Mouse (Mus musculus) MEL (cell line): Measurements from ENCODE around the gene Prdx1. TPM values are rescaled to one million over a fixed set of nuclear protein-coding genes. Genes with fewer than 3 reads are reported as not detected.

Source experiments
- DNase-seq: peaks from one replicate; pipeline ENCODE4 v3.0.0; 2011; ENCODE audit warnings: low read depth, low spot score
- H3K27ac ChIP-seq: 2 replicates; pipeline ENCODE4 v1.5.1; 2012; ENCODE audit warnings: low read depth, mild to moderate bottlenecking, control low read depth, low read length, moderate library complexity; ENCODE audit not compliant: control insufficient read depth
- H3K27me3 ChIP-seq, 2 experiments: fragments of 150-350 bp in 1 of 2; sonication (generic) in 1 of 2; 2 replicates each; pipeline ENCODE4 v1.6.1; 2012; ENCODE audit warnings: low read length in 2 of 2, mild to moderate bottlenecking in 2 of 2, improper control_type of control experiment in 1 of 2, moderate library complexity in 1 of 2; ENCODE audit not compliant: insufficient read depth in 2 of 2, control insufficient read depth in 1 of 2
- H3K36me3 ChIP-seq, 2 experiments: 2 replicates each; pipeline ENCODE4 v1.6.1; 2012 to 2014; ENCODE audit warnings: low read length in 2 of 2, improper control_type of control experiment in 1 of 2, inconsistent platforms in 1 of 2, mild to moderate bottlenecking in 1 of 2; ENCODE audit not compliant: insufficient read depth in 2 of 2, control insufficient read depth in 1 of 2
- H3K4me1 ChIP-seq, 2 experiments: fragments of 150-350 bp in 1 of 2; sonication (generic) in 1 of 2; 2 replicates each; pipeline ENCODE4 v1.6.1; 2012; ENCODE audit warnings: low read length in 2 of 2, improper control_type of control experiment in 1 of 2, mild to moderate bottlenecking in 1 of 2; ENCODE audit not compliant: insufficient read depth in 2 of 2, control insufficient read depth in 1 of 2
- H3K4me3 ChIP-seq, 2 experiments: fragments of 150-350 bp in 1 of 2; sonication (generic) in 1 of 2; 2 replicates each; pipeline ENCODE4 v1.5.1; 2012; ENCODE audit warnings: low read depth in 2 of 2, low read length in 2 of 2, mild to moderate bottlenecking in 2 of 2, moderate library complexity in 2 of 2, control low read depth in 1 of 2, improper control_type of control experiment in 1 of 2; ENCODE audit not compliant: control insufficient read depth in 1 of 2, insufficient read depth in 1 of 2
- H3K79me2 ChIP-seq: 2 replicates; pipeline ENCODE4 v1.6.1; 2012; ENCODE audit warnings: mild to moderate bottlenecking, low read length, moderate library complexity; ENCODE audit not compliant: control insufficient read depth, poor library complexity, insufficient read depth
- H3K9ac ChIP-seq: 2 replicates; pipeline ENCODE4 v1.6.1; 2012; ENCODE audit warnings: low read depth, mild to moderate bottlenecking, control low read depth, low read length, moderate library complexity; ENCODE audit not compliant: control insufficient read depth, poor library complexity, severe bottlenecking
- H3K9me3 ChIP-seq: fragments of 150-350 bp; sonication (generic); replicated peaks from 2 replicates; pipeline ENCODE4 v1.6.1; 2012; ENCODE audit warnings: mild to moderate bottlenecking, low read length, improper control_type of control experiment, moderate library complexity; ENCODE audit not compliant: insufficient read depth
- CHD2 ChIP-seq: IDR thresholded peaks from 2 replicates; pipeline ENCODE4 v1.6.1; 2011; ENCODE audit warnings: low read length, improper control_type of control experiment
- CTCF ChIP-seq, 3 experiments: IDR thresholded peaks in 2 of 3; conservative IDR thresholded peaks in 1 of 3; 2 replicates each; pipeline ENCODE4 v1.5.1; 2011 to 2012; ENCODE audit warnings: low read length in 3 of 3, low read depth in 2 of 3, mild to moderate bottlenecking in 2 of 3, improper control_type of control experiment in 1 of 3, inconsistent platforms in 1 of 3, mixed read lengths in 1 of 3, moderate library complexity in 1 of 3; ENCODE audit not compliant: control insufficient read depth in 1 of 3, insufficient read depth in 1 of 3, poor library complexity in 1 of 3, severe bottlenecking in 1 of 3
- E2F4 ChIP-seq: IDR thresholded peaks from 2 replicates; pipeline ENCODE4 v1.6.1; 2011; ENCODE audit warnings: low read depth, low read length, improper control_type of control experiment, borderline replicate concordance
- ELF1 ChIP-seq: IDR thresholded peaks from 2 replicates; pipeline ENCODE4 v1.6.1; 2014; ENCODE audit warnings: low read depth, mild to moderate bottlenecking, inconsistent platforms, low read length, improper control_type of control experiment, moderate library complexity
- GABPA ChIP-seq: IDR thresholded peaks from 2 replicates; pipeline ENCODE4 v1.6.1; 2012; ENCODE audit warnings: low read depth, mild to moderate bottlenecking, inconsistent platforms, low read length, improper control_type of control experiment, moderate library complexity
- GATA1 ChIP-seq: IDR thresholded peaks from 2 replicates; pipeline ENCODE4 v1.6.1; 2011; ENCODE audit warnings: low read depth, low read length, improper control_type of control experiment
- HCFC1 ChIP-seq: IDR thresholded peaks from 2 replicates; pipeline ENCODE4 v1.6.1; 2012; ENCODE audit warnings: low read depth, mild to moderate bottlenecking, inconsistent platforms, low read length, improper control_type of control experiment, moderate library complexity
- JUND ChIP-seq: IDR thresholded peaks from 2 replicates; pipeline ENCODE4 v1.6.1; 2011; ENCODE audit warnings: low read depth, mild to moderate bottlenecking, improper control_type of control experiment, low read length
- KAT2A ChIP-seq: conservative IDR thresholded peaks from 2 replicates; pipeline ENCODE4 v1.6.1; 2012; ENCODE audit warnings: low read depth, low read length, improper control_type of control experiment, inconsistent platforms
- MAX ChIP-seq: IDR thresholded peaks from 2 replicates; pipeline ENCODE4 v1.6.1; 2011; ENCODE audit warnings: low read length, improper control_type of control experiment
- MAZ ChIP-seq: IDR thresholded peaks from 2 replicates; pipeline ENCODE4 v1.6.1; 2012; ENCODE audit warnings: low read depth, mild to moderate bottlenecking, inconsistent platforms, low read length, improper control_type of control experiment
- MEF2A ChIP-seq: IDR thresholded peaks from 2 replicates; pipeline ENCODE4 v1.6.1; 2014; ENCODE audit warnings: low read depth, mild to moderate bottlenecking, inconsistent platforms, low read length, improper control_type of control experiment; ENCODE audit not compliant: poor library complexity, insufficient replicate concordance, severe bottlenecking; ENCODE audit errors: extremely low read depth
- NELFE ChIP-seq: IDR thresholded peaks from 2 replicates; pipeline ENCODE4 v1.6.1; 2011; ENCODE audit warnings: low read depth, low read length, improper control_type of control experiment
- NRF1 ChIP-seq: IDR thresholded peaks from 2 replicates; pipeline ENCODE4 v1.6.1; 2014; ENCODE audit warnings: low read depth, mild to moderate bottlenecking, inconsistent platforms, low read length, improper control_type of control experiment, moderate library complexity; ENCODE audit not compliant: poor library complexity, insufficient read depth, severe bottlenecking
- POLR2AphosphoS5 ChIP-seq: IDR thresholded peaks from 2 replicates; pipeline ENCODE4 v1.6.1; 2012; ENCODE audit warnings: low read depth, borderline replicate concordance, mild to moderate bottlenecking, inconsistent platforms, low read length, moderate library complexity, mixed read lengths
- SIN3A ChIP-seq: IDR thresholded peaks from 2 replicates; pipeline ENCODE4 v1.6.1; 2012; ENCODE audit warnings: low read length, improper control_type of control experiment, inconsistent platforms
- TBP ChIP-seq: IDR thresholded peaks from 2 replicates; pipeline ENCODE4 v1.8.0; 2011; ENCODE audit warnings: low read depth, low read length, improper control_type of control experiment
- TCF12 ChIP-seq: IDR thresholded peaks from 2 replicates; pipeline ENCODE4 v1.6.1; 2014; ENCODE audit warnings: low read depth, mild to moderate bottlenecking, inconsistent platforms, low read length, improper control_type of control experiment, moderate library complexity
- UBTF ChIP-seq: IDR thresholded peaks from 2 replicates; pipeline ENCODE4 v1.6.1; 2012; ENCODE audit warnings: low read depth, mild to moderate bottlenecking, inconsistent platforms, low read length, improper control_type of control experiment, moderate library complexity, borderline replicate concordance; ENCODE audit not compliant: insufficient read depth
- USF2 ChIP-seq, 2 experiments: IDR thresholded peaks; 2 replicates each; pipeline ENCODE4 v1.6.1; 2011 to 2012; ENCODE audit warnings: improper control_type of control experiment in 2 of 2, low read length in 2 of 2, borderline replicate concordance in 1 of 2, inconsistent platforms in 1 of 2, low read depth in 1 of 2, mild to moderate bottlenecking in 1 of 2; ENCODE audit not compliant: insufficient read depth in 1 of 2
- ZC3H11A ChIP-seq: IDR thresholded peaks from 2 replicates; pipeline ENCODE4 v1.6.1; 2012; ENCODE audit warnings: low read depth, mild to moderate bottlenecking, inconsistent platforms, low read length, improper control_type of control experiment
- ZKSCAN1 ChIP-seq: IDR thresholded peaks from 2 replicates; pipeline ENCODE4 v1.6.1; 2012; ENCODE audit warnings: low read depth, mild to moderate bottlenecking, inconsistent platforms, low read length, improper control_type of control experiment, moderate library complexity
- ZMIZ1 ChIP-seq: IDR thresholded peaks from 2 replicates; pipeline ENCODE4 v1.6.1; 2012; ENCODE audit warnings: low read depth, mild to moderate bottlenecking, inconsistent platforms, low read length, improper control_type of control experiment, moderate library complexity
- polyA plus RNA-seq, 2 experiments: library from polyadenylated mRNA; stranded (reverse) in 1 of 2; unstranded in 1 of 2; fragments of >175 nt in 1 of 2; fragments of >200 nt in 1 of 2; gene quantifications; 2 replicates each; pipeline versions ENCODE4 v1.2.1 to v1.2.4; 2012; ENCODE audit warnings: low replicate concordance in 2 of 2, low read depth in 1 of 2; ENCODE audit not compliant: insufficient read length in 2 of 2, insufficient read depth in 1 of 2, missing spikeins in 1 of 2
- total RNA-seq: library from RNA; depleted of rRNA; stranded (reverse); fragments of 300-350 nt; gene quantifications from 2 replicates; pipeline ENCODE4 v1.2.3, GENCODE M21; 2012

Prdx1 gene
- total and polyA plus RNA-seq, 3 experiments = 223 to 416 TPM; not detected in 1

DNA sequence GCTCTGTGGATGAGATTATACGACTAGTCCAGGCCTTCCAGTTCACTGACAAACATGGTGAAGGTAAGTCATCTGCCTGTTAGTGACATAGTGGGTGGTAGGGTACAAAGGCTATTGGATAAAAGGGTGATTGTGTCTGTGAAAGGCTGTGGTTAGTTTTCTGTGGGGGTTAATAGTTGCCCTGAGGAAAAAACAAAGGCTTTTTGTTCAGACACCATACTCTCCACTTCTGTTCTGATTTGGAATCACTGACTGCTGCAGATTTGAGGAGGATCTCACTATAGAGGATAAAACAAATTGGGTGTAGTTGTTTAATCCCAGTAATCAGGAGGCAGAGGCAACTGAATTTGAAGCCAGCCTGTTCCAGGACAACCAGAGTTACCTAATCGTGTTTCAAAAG, 8.4 kb downstream of the Prdx1 start:
- Histone ChIP-seq H3K27ac (no peak overlapping the region), H3K9me3 (no peaks in the 10 kb centered on the region), H3K9ac (no peak overlapping the region), H3K36me3 (peaks cover 39 to 57% of the 10 kb centered on the region in 2 experiments), H3K4me1 (no peaks in the 10 kb centered on the region), H3K4me3 (no peak overlapping the region), H3K79me2 (peaks cover 23% of the 10 kb centered on the region), H3K27me3 (no peaks in the 10 kb centered on the region)
- no peak for DNase-seq
- no peak for TF ChIP-seq UBTF
- TF ChIP-seq ZC3H11A = no peak
- TF ChIP-seq USF2 (IDR thresholded peaks at IDR 0.05; ENCODE audit: borderline replicate concordance in 1 of 2, insufficient read depth in 1 of 2, low read depth in 1 of 2, low read length in 2 of 2) = no peak
- no peak for TF ChIP-seq CTCF (IDR thresholded peaks at IDR 0.05 in 2 of 3, conservative IDR thresholded peaks at IDR 0.05 in 1 of 3; ENCODE audit: control insufficient read depth in 1 of 3, insufficient read depth in 1 of 3, low read depth in 2 of 3, low read length in 3 of 3, poor library complexity in 1 of 3, severe bottlenecking in 1 of 3)
- no peak for TF ChIP-seq MEF2A
- no peak for TF ChIP-seq CHD2
- TF ChIP-seq MAZ = no peak
- TF ChIP-seq TCF12 = no peak
- no peak for TF ChIP-seq GABPA
- TF ChIP-seq POLR2AphosphoS5 = no peak
- TF ChIP-seq TBP = no peak
- no peak for TF ChIP-seq ZKSCAN1
- no peak for TF ChIP-seq NELFE
- TF ChIP-seq NRF1 = no peak
- TF ChIP-seq SIN3A = no peak
- TF ChIP-seq ZMIZ1 = no peak
- TF ChIP-seq KAT2A = no peak

DNA sequence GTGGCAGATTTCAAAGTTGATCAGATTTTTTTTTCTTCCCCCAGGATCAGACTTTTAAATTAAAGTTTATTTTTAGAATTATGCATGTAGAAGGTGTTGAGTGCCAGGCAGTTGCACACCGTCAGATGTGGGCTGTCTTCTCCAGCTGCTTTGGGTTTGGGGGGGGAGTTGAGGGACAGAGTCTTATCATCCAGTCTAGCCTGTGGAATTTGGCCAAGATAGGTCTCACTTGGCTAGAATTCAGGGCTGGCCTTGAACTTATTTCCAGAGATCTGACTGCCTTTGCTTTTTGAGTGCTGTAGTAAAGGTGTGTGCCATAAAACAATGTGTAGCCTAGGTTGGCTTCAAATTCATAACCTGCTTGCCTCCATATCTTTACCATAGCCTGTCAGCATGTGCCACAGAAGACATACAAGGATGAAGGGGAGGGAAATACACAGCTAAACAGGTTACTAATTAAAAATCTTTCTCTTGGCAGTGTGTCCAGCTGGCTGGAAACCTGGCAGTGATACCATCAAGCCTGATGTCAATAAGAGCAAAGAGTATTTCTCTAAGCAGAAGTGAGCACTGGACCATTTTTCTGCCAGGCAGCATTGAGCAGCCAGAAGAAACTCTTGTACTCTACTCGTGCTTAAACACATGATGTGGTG, 13.5 kb downstream of the Prdx1 start:
- TF ChIP-seq GATA1 (no peak), E2F4 (no peak), TBP (no peak), NRF1 (no peak), MAX (no peak), ELF1 (no peak), JUND (no peak), CHD2 (no peak), HCFC1 (no peak)
- Histone ChIP-seq H3K79me2 (peaks cover 4% of the 10 kb centered on the region; the same call in 1 of the 2 replicates), H3K4me3 (no peak overlapping the region), H3K27me3 (no peaks in the 10 kb centered on the region), H3K27ac (no peak overlapping the region), H3K4me1 (no peaks in the 10 kb centered on the region), H3K36me3 (peaks cover 21 to 37% of the 10 kb centered on the region in 2 experiments), H3K9ac (no peak overlapping the region), H3K9me3 (no peaks in the 10 kb centered on the region)
- no peak for DNase-seq
